Mouse (Mus musculus) cortical plate, adult 2 months (tissue): ENCODE measurements around the gene Alkbh6.

Experiments
- CTCF ChIP-seq: fragments of 200-500 bp; IDR thresholded peaks from 2 replicates; pipeline ENCODE4 v1.5.1; 2011; ENCODE audit warnings: mild to moderate bottlenecking, control low read depth, low read length; ENCODE audit not compliant: insufficient read depth; ENCODE audit errors: extremely low read depth
- POLR2A ChIP-seq: fragments of 200-500 bp; IDR thresholded peaks from 2 replicates; pipeline ENCODE4 v1.6.1; 2011; ENCODE audit warnings: mild to moderate bottlenecking, low read length, control low read depth; ENCODE audit not compliant: insufficient read depth; ENCODE audit errors: extremely low read depth

GRCm38 (mm10) chr7:30336384-30336783, 27.9 kb downstream of the Alkbh6 start:
- TF ChIP-seq POLR2A (no peak), CTCF (peak; percentile 96)
